Mouse (Mus musculus) layer of hippocampus, postnatal 10 days (tissue): ENCODE data around the gene Krcc1. TPM values are rescaled to one million over a fixed set of nuclear protein-coding genes. Genes with fewer than 3 reads are reported as not detected.

Experiments
- DNase-seq, 2 experiments: peaks; one replicate each; pipeline ENCODE4 v3.0.0; 2021; ENCODE audit warnings: low spot score in 2 of 2
- long read RNA-seq: library from polyadenylated mRNA; stranded (forward); transcript quantifications from one replicate; pipeline ENCODE4 v2.0.0, GENCODE M21; 2023
- total RNA-seq, 2 experiments: library from RNA; stranded (reverse); gene quantifications; 2 replicates each; pipeline ENCODE4 v1.2.3; 2021

Krcc1 gene
- total RNA-seq = 10 to 100 TPM; 17.8 to 18.8 TPM
- long read RNA-seq, transcript Krcc1-203 (3 exons, 1,687 nt) = major isoform, 21 of 25 reads
- long read RNA-seq, partial matches to known transcripts = 0 of 25 reads
- long read RNA-seq, other reads (novel, unspliced or antisense) = 2 of 25 reads

DNA sequence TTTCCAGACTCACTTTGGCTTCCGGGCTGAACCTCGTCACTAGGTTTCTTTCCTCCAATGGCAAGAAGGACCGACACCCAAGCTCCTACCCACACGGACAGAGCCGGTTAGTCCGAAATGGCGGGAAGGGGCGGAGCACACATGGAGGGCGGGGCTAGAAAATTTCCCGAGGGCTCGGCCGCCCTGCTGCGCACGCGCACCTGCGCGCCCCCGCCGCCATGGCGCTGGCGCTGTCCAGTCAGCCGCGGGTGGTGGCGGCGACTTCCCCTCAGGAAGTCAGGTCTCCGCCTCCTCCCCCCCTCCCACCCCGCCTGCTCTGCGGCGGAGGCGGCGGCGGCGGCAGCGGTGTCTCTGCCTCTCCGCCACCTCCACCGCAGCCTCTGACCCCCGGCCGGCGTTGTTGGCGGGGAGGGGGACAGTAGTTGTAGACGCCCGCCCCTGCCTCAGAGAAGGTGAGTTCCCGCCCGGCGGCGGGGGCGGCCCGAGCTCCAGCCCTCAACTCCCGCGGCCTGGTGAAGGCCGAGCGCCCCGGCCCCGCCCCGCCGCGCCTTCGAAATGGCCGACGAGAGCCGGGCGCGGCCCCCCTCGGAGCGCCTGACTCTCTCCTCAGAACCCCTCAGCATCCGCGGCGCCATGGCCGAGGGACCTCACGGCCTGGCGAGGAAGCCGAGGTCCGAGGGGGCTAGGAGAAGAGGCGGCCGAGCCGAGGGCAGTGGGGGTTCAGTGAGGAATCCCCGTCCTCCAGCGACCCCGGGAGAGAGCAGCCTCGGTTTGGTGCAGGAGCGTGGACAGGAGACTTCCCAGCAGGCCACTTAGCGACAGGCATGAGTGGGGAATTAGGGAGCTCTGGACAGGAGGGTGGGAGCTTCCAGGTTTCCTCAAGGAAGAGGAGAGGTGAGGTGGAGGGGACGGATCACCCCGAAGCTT lies at the start of gene Krcc1:
TSS of gene Krcc1 (plus strand) at position 289 of the 927 bp plus-strand sequence.
- peak; percentile 94 to 97 for DNase-seq

DNA sequence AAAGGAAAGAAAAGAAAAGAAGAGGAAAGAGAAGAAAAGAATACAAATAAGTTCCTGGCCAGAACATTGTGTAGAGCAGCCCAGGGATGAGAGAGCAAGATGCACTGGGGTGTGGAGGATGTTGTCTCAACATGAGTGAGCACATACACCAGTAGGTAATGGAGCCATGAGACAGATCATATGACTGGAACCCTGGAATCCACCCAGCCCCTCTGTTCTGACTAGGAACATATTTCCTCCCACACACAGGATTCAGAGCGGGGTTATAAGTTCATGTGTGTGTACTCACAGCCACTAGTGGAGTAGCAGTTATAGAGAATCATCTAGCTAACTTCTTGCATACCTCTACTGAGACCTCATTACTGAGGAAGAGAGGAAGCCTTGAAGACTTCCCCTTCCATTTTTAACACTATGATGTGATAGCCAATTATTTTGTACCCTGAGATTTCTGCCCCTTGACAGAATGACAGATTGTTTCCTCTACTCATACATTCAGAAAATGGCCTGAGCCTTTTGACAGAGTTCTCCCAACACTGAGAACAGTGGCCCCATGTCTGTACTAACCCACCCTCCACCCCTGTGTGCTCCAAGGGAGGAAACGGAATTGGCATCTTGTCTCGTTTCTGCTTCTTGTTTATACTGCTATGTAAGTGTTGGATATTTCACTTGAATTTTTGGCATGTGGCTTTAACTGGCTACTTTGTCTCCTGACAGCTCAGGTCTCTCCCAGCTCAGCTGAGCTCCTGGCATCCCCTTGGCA lies 47.1 kb upstream of the Krcc1 start:
- no peak for DNase-seq

DNA sequence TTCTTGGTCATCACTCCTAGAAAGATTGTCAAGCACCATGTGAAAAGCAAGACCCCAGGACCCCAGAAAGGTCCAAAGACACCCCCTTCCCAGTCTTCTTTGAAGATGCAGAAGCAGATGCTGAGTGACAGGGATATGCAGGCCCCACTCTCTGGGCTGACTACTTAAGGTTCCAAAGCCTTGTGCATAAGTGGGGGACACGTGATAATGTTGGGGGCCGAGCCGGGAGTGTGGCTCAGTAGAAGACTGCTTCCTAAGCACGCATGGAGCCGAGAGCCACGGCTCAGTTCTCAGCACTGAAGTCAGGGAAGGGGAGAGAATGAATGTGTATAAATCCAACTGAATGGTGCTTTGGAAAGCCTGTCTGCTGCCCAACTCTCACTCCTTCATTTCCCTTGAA lies 44.9 kb upstream of the Krcc1 start:
- DNase-seq = no peak

DNA sequence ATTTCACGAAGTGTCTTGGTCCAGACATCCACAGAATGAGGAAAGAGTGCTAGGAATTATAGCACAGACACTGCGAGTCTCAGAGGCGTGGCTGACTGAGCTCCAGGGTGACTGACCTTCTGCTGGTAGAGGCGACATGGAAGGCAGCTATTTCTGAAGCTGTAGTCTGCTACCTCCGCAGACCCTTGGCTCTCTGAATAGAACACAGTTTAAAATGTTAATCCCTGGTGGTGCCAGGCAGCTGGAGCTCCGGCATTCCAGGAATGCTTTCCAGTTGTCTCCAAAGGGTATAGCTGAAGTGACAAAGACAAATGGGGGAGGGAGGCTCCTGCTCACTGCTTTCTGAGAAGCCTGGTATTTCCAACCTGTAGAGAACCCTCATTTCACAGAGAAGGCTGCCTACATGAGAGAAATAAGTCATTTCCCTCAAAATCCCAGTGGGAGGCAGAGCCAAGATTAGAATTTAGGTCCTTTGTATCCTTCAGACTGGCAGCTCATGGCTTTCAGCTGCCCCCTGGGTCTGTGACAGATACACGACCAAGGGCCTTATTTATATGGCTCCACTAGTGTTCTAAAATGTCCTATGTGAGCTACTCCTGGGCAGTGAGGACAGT lies 44.2 kb upstream of the Krcc1 start:
- DNase-seq = no peak

DNA sequence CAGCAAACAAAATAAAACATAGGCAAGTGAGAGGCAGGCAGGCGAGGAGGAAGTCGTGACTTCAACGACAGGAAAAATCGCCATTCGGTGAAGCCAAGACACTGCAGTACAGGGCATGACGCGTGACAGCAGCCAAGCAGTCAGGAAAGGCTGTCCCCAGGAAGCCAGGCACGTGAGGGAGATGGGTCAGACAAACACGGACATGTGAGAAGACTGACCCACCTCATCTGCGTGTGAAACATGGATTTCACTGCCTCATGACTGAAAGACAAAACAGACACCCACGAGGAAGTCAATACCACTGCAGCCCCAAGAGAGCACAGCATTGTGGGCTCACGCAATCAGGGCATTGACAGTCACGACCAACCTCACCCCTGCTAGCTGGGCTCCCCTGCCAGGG lies 36.4 kb upstream of the Krcc1 start:
- DNase-seq = no peak

DNA sequence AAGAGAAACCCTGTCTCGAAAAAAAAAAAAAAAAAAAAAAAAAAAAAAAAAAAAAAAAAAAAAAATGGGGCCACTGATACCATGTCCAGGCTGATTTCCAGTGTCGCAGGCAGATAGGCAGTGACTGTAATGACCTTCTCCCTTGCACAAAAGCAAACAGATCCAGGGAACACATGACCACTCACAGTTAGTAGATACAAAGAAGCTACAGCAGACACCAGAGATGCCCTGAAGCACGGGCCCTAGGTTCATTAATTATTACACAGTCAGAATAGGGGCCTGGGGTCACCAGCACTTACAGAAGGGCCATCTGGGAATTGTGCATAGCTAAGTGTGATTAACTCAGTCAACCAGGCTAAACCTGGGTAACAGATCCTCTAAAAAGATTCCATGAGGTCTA lies 35.5 kb upstream of the Krcc1 start:
- DNase-seq = no peak

DNA sequence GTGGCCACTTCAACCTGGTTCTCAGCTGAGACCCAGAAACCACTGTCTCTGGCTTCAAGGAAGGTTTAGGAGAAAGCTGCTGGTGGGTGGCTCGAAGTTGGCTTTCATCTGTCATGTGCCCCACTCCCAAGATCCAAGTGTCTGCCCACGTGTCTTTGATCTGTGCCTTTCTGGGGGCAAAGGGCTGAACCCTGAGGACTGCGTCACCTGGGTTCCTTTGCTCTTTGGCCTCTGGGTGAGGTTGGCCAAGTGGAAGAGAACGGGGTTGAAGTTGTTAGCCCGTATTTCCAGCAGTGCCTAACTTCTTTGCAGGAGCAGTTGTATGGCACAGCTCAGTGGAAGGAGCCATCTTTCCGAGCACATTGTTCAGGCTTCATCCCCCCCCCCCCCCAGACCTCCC lies 35.0 kb upstream of the Krcc1 start:
- no peak for DNase-seq

DNA sequence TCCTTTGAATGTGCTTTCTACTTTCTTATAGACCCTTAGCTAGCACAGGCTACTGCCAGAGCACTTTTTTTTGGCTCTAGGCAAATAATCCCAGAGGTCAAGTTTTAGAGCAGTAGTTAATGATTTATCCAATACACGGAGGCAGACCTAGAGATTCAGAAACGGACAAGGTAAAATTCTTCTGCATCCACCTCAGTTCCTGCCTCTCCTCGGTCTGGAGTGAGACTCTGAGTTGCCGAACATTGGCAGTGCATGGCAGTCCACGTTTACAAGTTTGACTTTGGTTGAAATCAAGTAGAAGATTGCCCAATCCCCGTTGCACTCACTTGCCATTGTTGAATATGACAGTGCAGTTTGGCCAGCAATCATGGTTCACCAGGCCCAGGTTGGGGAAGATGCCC lies 34.4 kb upstream of the Krcc1 start:
- no peak for DNase-seq

DNA sequence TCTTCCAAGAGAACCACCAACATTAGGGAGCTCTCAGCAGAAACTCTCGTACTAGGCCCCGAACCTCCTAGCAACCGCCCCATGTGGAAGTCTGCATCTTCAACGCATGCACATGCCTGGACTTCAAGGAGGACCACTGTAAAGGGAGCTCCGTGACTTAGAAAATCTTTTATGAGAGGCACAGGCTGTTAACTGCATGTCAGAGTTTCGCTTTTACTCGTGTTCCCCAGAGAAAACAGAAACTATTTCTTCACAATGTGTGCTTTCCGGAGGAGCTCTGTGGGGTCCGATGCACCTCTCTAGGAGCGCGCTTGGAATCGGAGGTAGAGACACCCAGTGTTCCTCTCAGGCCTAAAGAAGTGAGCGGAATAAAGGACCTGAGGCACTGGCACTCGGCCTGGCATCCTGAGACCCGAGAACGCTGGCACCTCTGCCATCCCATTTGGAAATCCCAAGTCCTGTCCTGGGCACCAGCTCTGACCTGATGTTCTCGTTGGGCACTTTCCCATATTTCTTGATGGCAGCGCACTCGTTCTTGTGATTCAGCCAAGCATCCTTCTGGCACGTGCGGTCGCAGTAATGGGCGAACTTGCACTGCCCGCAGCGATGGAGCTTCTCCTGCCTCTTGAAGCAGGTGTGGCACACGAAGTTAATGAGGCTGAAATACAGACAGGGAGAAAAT lies 32.3 kb upstream of the Krcc1 start:
- DNase-seq = no peak

DNA sequence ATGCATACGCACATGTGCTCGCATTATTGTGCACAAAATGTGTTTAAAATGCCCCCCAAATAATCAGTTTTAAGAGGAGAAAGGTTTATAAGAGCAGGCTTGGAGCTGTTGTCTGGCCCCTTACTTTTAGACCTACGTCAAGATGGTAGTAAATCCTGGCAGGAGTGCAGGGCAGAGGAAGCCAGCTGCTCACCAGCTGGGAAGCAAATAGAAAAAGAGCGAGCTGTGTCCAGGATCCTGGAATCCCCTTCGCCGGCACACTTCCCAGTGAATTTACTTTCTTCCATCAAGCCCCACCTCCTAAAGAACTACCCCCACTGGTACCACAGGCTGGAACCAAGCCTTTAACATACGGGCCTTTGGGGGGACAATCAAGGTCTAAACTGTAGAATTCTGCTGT lies 30.6 kb upstream of the Krcc1 start:
- no peak for DNase-seq

DNA sequence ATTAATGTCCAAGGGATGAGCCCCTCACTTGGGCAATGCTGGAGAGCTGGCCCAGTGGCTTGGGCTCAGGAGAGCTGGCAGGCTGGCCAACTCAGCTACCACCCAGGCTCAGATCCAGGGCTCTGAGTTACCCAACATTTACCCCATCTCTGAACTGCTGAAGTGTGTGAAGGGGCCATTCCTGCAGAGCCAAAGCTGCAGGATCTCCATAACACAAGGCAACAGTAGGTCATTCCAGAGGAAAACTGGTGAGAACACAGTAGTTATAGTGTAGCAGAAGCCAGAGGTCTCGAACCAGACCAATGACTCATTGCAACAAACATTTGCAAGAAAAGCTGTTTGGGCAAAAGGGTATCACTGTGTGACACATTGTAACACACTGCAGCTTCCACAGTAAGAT lies 28.7 kb upstream of the Krcc1 start:
- DNase-seq = no peak

DNA sequence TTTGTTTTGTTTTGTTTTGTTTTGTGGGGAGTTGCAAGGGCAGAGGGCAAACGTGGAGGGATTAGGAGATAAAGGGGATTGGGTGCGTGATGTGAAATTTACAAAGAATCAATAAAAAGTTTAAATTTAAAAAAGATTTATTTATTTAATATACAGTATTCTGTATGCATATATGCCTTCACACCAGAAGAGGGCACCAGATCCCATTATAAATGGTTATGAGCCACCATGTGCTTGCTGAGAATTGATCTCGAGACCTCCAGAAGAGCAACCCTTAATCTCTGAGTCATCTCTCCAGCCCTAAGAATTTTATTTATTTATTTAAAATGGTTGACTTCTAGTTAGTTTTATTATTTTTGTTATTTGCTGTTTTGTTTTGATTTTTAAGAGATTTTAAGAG lies 28.2 kb upstream of the Krcc1 start:
- no peak for DNase-seq

DNA sequence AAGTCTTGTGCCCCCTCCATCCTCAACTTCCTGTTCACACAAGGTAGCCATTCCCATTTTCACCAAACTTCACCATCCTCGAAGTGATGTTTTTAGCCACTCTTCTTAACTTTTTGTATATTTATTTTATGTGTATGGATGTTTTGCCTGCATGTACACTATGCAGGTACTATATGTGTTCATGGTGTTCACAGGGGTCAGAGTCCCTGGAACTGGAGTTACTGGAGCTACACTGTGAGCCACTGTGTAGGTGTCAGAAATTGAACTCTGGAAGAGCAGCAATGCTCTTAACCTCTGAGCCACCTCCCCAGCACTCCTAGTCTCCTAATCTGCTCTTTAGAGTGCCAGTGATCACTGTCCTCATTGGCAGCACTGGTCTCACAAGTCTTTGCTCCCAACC lies 23.1 kb upstream of the Krcc1 start:
- no peak for DNase-seq

DNA sequence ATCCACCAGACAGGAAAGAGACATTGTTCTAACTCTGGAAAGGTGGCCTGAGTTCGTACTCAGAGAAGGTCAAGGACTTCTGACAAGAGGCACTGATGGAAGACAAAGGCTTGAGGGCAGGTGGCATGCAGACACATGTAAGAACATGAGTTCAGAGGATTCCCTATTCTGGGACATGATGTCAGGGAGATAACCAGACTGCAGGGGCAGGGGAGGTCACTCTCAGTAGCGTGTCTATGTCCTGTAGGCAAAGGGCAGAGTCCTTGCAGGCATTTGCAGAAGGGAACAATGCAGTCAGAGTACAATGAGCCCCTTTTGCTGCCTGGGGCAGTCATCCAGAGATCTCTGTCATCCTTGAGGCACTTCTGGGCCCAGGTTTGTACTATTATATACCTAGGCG lies 21.9 kb upstream of the Krcc1 start:
- no peak for DNase-seq

DNA sequence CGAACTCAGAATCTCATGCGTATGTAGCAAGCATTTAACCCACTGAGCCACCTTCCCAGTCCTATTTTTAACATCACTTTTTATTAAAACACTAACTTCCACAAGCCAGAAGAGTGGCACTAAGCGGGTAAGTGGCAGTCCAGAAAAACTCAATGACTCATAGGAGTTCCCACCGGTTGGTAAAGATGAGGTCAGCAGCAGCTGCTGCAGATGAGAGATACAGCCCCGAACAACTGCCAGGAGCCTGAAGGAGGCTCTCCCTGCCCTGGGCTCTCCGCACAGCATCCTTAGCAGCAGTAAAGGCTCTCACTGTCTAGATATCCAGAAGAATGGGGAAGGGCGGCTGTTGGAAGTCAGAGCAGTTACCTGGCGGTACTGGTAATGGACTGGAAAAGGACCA lies 20.5 kb upstream of the Krcc1 start:
- DNase-seq = no peak

DNA sequence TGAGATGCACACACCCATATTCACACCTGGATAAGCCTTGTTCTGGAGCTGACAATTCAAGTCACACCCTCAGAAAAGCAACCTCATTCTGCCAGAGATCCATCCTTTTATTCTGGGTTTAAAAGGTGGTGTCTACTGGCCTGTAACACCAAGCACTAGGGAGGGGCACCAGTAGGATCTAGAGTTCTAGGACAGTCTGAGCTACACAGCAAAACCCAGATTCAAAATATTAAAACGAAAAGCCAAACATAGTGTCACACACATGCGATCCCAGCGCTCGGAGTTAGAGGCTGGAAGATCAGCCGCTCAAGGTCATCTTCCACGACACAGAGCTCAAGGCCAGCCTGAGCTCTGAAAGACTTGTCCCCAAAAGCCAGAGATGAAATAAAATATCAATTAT lies 17.0 kb upstream of the Krcc1 start:
- DNase-seq = no peak

DNA sequence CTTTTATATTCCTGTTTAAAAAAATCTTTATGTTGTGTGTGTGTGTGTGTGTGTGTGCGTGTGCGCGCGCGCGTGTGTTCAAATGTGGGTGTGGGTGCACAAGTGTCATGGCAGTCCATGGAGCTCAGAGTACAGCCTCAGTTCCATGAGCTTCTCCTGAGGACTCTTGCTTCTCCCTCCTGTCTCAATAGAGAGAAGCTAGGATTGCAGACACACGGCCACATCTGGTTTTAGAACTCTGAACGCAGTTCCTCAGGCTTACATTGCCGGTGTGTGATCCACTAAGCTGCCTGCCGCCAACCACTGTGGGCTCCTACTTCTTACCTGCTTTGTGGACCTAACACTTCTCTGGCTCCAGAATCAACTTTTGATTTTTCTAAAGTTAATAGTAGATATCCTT lies 15.3 kb upstream of the Krcc1 start:
- no peak for DNase-seq

DNA sequence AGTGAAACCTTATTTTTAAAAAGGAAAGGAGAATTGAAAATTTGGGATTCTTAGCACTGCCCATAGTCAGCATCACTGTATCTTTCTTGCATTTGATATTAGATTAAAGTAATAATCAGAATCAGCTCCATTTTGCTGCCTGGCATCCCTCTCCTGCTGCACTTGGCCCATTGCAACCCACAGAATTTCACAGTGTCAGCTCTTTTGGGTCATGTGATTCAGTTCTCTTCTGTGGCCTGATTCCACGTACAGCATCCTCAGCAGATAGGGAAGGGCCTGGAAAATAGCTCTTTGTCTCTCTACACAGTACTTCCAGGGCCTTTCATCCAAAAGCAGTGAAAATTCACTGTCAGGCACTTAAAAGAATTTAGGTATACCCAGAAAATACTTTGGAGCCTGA lies 14.1 kb upstream of the Krcc1 start:
- no peak for DNase-seq

DNA sequence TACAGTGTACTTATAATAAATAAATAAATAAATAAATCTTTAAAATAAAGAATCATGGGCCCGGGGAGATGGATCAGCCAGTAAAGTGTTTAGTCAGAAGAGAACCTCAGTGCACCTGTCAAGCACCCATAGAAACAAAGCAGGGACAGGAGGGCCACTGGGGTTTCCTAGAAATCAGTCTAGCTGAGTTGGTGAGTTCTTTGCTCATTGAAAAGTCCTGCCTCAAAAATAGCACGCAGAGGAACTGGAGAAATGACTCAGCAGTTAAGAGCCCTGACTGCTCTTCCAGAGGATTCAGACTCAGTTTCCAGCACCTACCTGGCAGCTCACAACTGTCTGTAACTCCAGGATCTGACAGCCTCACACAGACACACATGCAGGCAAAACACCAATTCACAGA lies 12.9 kb upstream of the Krcc1 start:
- no peak for DNase-seq

DNA sequence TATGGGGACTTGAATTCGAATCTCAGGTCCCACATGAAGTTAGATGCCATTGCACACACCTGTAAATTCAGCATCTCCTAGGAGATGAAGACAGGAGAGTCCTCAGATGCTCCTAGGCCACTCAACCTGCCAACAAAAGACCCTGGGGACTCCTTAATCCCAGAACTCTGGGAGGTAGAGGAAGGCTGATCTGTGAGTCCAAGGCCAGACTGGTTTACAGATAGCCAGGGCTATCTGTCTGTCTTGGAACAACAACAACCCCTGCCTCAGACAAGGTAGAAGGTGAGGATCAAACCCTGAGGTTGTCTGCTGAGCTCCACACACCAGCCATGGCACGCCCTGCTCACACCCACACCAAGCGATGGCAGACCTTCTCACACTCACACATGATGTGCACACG lies 12.3 kb upstream of the Krcc1 start:
- DNase-seq = no peak

DNA sequence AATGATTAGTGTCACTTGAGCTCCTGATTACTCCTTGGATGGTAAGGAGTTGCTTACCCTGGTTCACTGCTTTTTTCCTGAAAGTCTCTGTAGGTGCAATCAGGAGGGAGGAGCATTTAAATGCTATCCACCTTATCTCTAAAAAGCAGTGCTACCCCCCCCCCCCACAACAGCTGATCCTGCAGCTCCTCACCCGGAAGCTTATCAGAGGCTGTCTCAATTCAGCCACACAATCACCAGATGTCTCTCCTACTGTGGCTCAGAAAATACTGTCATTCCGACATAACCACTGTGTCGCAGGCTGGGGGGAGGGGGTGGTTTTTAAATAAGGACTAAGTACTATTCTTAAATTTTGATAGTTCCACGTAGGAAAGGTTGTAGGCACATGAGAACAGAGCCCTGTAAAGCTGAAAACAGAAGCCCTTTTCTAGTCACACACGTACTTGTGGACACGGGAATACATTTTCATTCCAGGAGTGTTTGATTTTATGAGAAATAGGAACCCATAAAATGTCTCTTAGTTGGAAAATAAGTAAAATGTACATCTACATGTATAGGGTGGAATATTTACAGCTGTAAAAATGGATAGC lies 11.3 kb upstream of the Krcc1 start:
- DNase-seq = no peak
